In the genomic region with DNA sequence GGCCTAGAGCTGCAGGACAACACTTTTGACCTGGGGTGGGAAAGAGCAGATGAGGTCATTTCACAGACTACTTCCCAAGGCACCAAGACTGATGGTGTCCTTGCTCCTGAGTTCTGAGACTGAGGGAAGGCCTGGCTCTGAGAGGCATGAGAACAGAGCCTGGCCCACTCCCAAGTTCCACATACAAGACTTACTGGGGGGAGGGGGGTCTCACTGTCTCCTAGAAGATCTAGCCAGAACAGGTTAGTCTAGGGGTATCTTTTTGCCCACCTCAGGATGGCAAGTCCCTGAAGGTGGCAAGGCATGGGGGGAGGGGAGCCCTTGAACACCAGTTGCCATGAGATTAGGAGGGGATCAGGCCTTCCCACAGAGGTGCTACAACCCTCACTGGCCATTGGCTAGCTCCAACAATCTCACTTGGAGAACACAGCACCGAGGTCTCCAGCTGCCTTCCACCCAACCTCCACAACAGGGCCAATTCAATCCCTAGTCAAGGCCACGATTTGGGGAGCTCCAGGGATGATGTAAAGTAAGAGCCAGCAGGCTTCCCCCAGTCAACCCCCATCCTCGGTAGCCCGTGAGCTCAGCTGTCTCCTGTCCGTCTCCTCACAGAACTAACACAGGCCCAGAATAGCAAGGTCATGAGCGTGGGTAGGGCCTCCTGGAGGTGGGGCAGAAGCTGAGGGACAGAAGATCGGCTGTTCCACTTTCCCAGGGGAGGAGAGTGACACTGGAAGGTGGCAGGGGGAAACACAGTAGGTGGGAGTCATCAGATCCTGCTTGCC, we compare ENCODE assay signal across 12 mouse cellular contexts. TPM values are rescaled to one million over a fixed set of nuclear protein-coding genes. Genes with fewer than 3 reads are reported as not detected.
DNase-seq lines count a peak whose midpoint lies in the region; ATAC-seq and TF ChIP-seq lines count a peak whose summit lies in the region.
"Had no signal": no experiment of that assay in that cellular context is flagged by ENCODE, and none has a peak within 500 bp of the region (broad histone marks: within the 10 kb centered on the region; RNA-seq: fewer than 3 reads in every experiment).

No protein-coding gene starts in this region.

- 23% methylated on average over 7 of the region's 7 CpGs for WGBS in heart, embryonic 16.5 days
- WGBS in midbrain, postnatal 0 days, result 54% methylated on average over 7 of the region's 7 CpGs

- peak overlapping the region; percentile 21; the same call in 1 of the 2 replicates for H3K4me2 ChIP-seq in heart, embryonic 16.5 days (ENCODE audit: low read depth, low read length)
- no peak overlapping the region for H3K4me2 ChIP-seq in midbrain, postnatal 0 days (ENCODE audit: low read depth, low read length, poor library complexity, severe bottlenecking)
- H3K4me2 ChIP-seq: intestine, embryonic 15.5 days had no signal

- no peaks in the 10 kb centered on the region for H3K9me3 ChIP-seq in heart, embryonic 16.5 days (replicated peaks; ENCODE audit: control insufficient read depth, low read length)
- no peaks in the 10 kb centered on the region for H3K9me3 ChIP-seq in midbrain, postnatal 0 days (ENCODE audit: low read length)
- H3K9me3 ChIP-seq: G1E; intestine, embryonic 15.5 days; midbrain, embryonic 10.5 days had no signal

- peaks cover 37% of the 10 kb centered on the region for H3K36me3 ChIP-seq in heart, embryonic 16.5 days (ENCODE audit: control insufficient read depth, insufficient read depth)
- peaks cover 41% of the 10 kb centered on the region for H3K36me3 ChIP-seq in midbrain, postnatal 0 days (ENCODE audit: insufficient read depth, low read length)

- no peaks in the 10 kb centered on the region for H3K27me3 ChIP-seq in heart, embryonic 16.5 days (ENCODE audit: control insufficient read depth, insufficient read depth, low read length)
- no peaks in the 10 kb centered on the region for H3K27me3 ChIP-seq in midbrain, postnatal 0 days (ENCODE audit: insufficient read depth, low read length)
- H3K27me3 ChIP-seq: intestine, embryonic 15.5 days had no signal

- H3K4me1 ChIP-seq in heart, embryonic 16.5 days (ENCODE audit: control insufficient read depth, insufficient read depth, low read length), result peaks cover 26% of the 10 kb centered on the region
- no peaks in the 10 kb centered on the region for H3K4me1 ChIP-seq in midbrain, postnatal 0 days (ENCODE audit: insufficient read depth, low read length)

- no peak overlapping the region for H3K4me3 ChIP-seq in heart, embryonic 16.5 days (ENCODE audit: low read length)
- H3K4me3 ChIP-seq in midbrain, postnatal 0 days (ENCODE audit: low read depth, low read length), result no peak overlapping the region
- H3K4me3 ChIP-seq: intestine, embryonic 15.5 days; midbrain, embryonic 10.5 days had no signal

- peak overlapping the region; percentile 42 for H3K9ac ChIP-seq in heart, embryonic 16.5 days (ENCODE audit: low read length)
- no peak overlapping the region for H3K9ac ChIP-seq in midbrain, postnatal 0 days (replicated peaks; ENCODE audit: low read length, poor library complexity, severe bottlenecking)
- H3K9ac ChIP-seq: intestine, embryonic 15.5 days had no signal

- ATAC-seq in heart, embryonic 16.5 days (replicated peaks; ENCODE audit: extremely low read depth, insufficient read depth, low FRiP score), result peak; percentile 69
- no peak for ATAC-seq in midbrain, postnatal 0 days (ENCODE audit: low FRiP score)
- ATAC-seq: intestine, embryonic 15.5 days had no signal

- no peak for TF ChIP-seq CTCF in midbrain, postnatal 0 days (IDR thresholded peaks at IDR 0.05)

- H3K27ac ChIP-seq in heart, embryonic 16.5 days (ENCODE audit: low read length), result peak overlapping the region; percentile 84
- no peak overlapping the region for H3K27ac ChIP-seq in midbrain, postnatal 0 days (ENCODE audit: low read depth, low read length)
- H3K27ac ChIP-seq: intestine, embryonic 15.5 days; midbrain, embryonic 10.5 days had no signal

- peak; percentile 37 for DNase-seq in ovary, adult 18-20 months (ENCODE audit: low spot score)
- no peak for DNase-seq in ovary, postnatal 14 days (ENCODE audit: low spot score)
- DNase-seq in gastrocnemius, adult 18-20 months (ENCODE audit: low spot score), result peak; percentile 87
- peak; percentile 70 for DNase-seq in testis, postnatal 10 days (ENCODE audit: low spot score)
- DNase-seq in thymus, postnatal 10 days (ENCODE audit: low spot score in 2 of 2), result no peak
- no peak for DNase-seq in midbrain, postnatal 0 days (ENCODE audit: low spot score)
- DNase-seq: embryo, embryonic 11 days; thymus, postnatal 14 days had no signal

RNA-seq across cellular contexts. Expression of a gene that starts 2.5 kb away (rescaled TPM):
- total RNA-seq in gastrocnemius, adult 18-20 months (2021), result over 10,000 TPM; 23,271 to 27,147 TPM
- 1.4 and 6.4 TPM in 2 replicates for polyA plus RNA-seq in heart, embryonic 16.5 days (2015; fragmentation: Nextera tagmentation; extraction: Ambion mirVana)
- total RNA-seq in midbrain, postnatal 0 days (2014; rRNA removed), result 0.14 and 0.33 TPM in 2 replicates
- 0.35 and 0.56 TPM in 2 replicates for polyA plus RNA-seq in midbrain, postnatal 0 days (2015; fragmentation: Nextera tagmentation; extraction: Ambion mirVana)
- total RNA-seq: G1E had no signal

RNA-seq across cellular contexts. Expression of a gene that starts 9.8 kb away (rescaled TPM):
- total RNA-seq in gastrocnemius, adult 18-20 months (2021), result 10 to 100 TPM; 49.2 to 51.0 TPM
- polyA plus RNA-seq in heart, embryonic 16.5 days (2015; fragmentation: Nextera tagmentation; extraction: Ambion mirVana), result 44.3 and 46.0 TPM in 2 replicates
- total RNA-seq in midbrain, postnatal 0 days (2014; rRNA removed), result 41.3 and 46.8 TPM in 2 replicates
- 63.9 and 64.9 TPM in 2 replicates for polyA plus RNA-seq in midbrain, postnatal 0 days (2015; fragmentation: Nextera tagmentation; extraction: Ambion mirVana)

RNA-seq across cellular contexts. Expression of a gene that starts 21.7 kb away (rescaled TPM):
- total RNA-seq in gastrocnemius, adult 18-20 months (2021), result 100 to 1,000 TPM; 118 to 124 TPM
- 224 and 229 TPM in 2 replicates for polyA plus RNA-seq in heart, embryonic 16.5 days (2015; fragmentation: Nextera tagmentation; extraction: Ambion mirVana)
- 68.6 and 86.2 TPM in 2 replicates for total RNA-seq in midbrain, postnatal 0 days (2014; rRNA removed)
- 101 and 106 TPM in 2 replicates for polyA plus RNA-seq in midbrain, postnatal 0 days (2015; fragmentation: Nextera tagmentation; extraction: Ambion mirVana)

RNA-seq across cellular contexts. Expression of a gene that starts 36.9 kb away (rescaled TPM):
- total RNA-seq in gastrocnemius, adult 18-20 months (2021), result 10 to 100 TPM; 10.6 to 13.1 TPM
- 22.1 and 22.2 TPM in 2 replicates for polyA plus RNA-seq in heart, embryonic 16.5 days (2015; fragmentation: Nextera tagmentation; extraction: Ambion mirVana)
- total RNA-seq in midbrain, postnatal 0 days (2014; rRNA removed), result 20.3 and 21.0 TPM in 2 replicates
- 18.5 and 18.7 TPM in 2 replicates for polyA plus RNA-seq in midbrain, postnatal 0 days (2015; fragmentation: Nextera tagmentation; extraction: Ambion mirVana)

RNA-seq across cellular contexts. Expression of a gene that starts 37.8 kb away (rescaled TPM):
- 10 to 100 TPM; 28.4 to 33.1 TPM for total RNA-seq in gastrocnemius, adult 18-20 months (2021)
- 29.7 and 30.6 TPM in 2 replicates for polyA plus RNA-seq in heart, embryonic 16.5 days (2015; fragmentation: Nextera tagmentation; extraction: Ambion mirVana)
- 80.5 and 84.0 TPM in 2 replicates for total RNA-seq in midbrain, postnatal 0 days (2014; rRNA removed)
- 52.1 and 65.4 TPM in 2 replicates for polyA plus RNA-seq in midbrain, postnatal 0 days (2015; fragmentation: Nextera tagmentation; extraction: Ambion mirVana)

Comparison
In these comparisons a context has a peak if more than half of its experiments do, and no peak if none do; other contexts are left out.
1. DNase-seq: peak in ovary, adult 18-20 months (single experiment), gastrocnemius, adult 18-20 months (single experiment) and testis, postnatal 10 days (single experiment); none in ovary, postnatal 14 days (single experiment), thymus, postnatal 10 days (0 of 2) and midbrain, postnatal 0 days (single experiment).
2. RNA of a gene that starts 2.5 kb away (total RNA-seq): 23,271 to 27,147 TPM in gastrocnemius, adult 18-20 months; 0.14 to 0.33 TPM in midbrain, postnatal 0 days; every median in the first group is over 1,000 times any median in the second.